Mouse (Mus musculus) stomach, embryonic 14.5 days (tissue): ENCODE data around the gene Cstf1. TPM values are rescaled to one million over a fixed set of nuclear protein-coding genes. Genes with fewer than 3 reads are reported as not detected.

Experiments used
- ATAC-seq: fragments of 200-750 bp; cut with Nextera tagmentation; 2 replicates; pipeline ENCODE4 v1.8.0; 2017; ENCODE audit warnings: low read depth, moderate TSS enrichment; ENCODE audit not compliant: insufficient number of reproducible peaks, insufficient read depth, low FRiP score
- H3K27ac ChIP-seq: fragments of 300-500 bp; sonication (generic); 2 replicates; pipeline ENCODE4 v1.5.1; 2014; ENCODE audit warnings: mild to moderate bottlenecking, low read length, moderate library complexity, mixed read lengths
- H3K27me3 ChIP-seq: fragments of 300-500 bp; sonication (generic); 2 replicates; pipeline ENCODE4 v1.6.1; 2014; ENCODE audit warnings: low read length, control low read depth, mixed read lengths; ENCODE audit not compliant: control insufficient read depth, insufficient read depth
- H3K36me3 ChIP-seq: fragments of 300-500 bp; sonication (generic); 2 replicates; pipeline ENCODE4 v1.6.1; 2014; ENCODE audit warnings: mild to moderate bottlenecking, control low read depth, low read length, moderate library complexity, mixed read lengths; ENCODE audit not compliant: control insufficient read depth, insufficient read depth
- H3K4me1 ChIP-seq: fragments of 300-500 bp; sonication (generic); 2 replicates; pipeline ENCODE4 v1.6.1; 2014; ENCODE audit warnings: low read length, control low read depth, mixed read lengths; ENCODE audit not compliant: control insufficient read depth, insufficient read depth
- H3K4me2 ChIP-seq: fragments of 300-500 bp; sonication (generic); replicated peaks from 2 replicates; pipeline ENCODE4 v1.6.1; 2014; ENCODE audit warnings: low read depth, low read length, control low read depth
- H3K4me3 ChIP-seq: fragments of 300-500 bp; sonication (generic); 2 replicates; pipeline ENCODE4 v1.5.1; 2014; ENCODE audit warnings: low read depth, low read length, control low read depth
- H3K9ac ChIP-seq: fragments of 300-500 bp; sonication (generic); replicated peaks from 2 replicates; pipeline ENCODE4 v1.6.1; 2014; ENCODE audit warnings: low read depth, mild to moderate bottlenecking, control low read depth, low read length, moderate library complexity, mixed read lengths
- H3K9me3 ChIP-seq: fragments of 300-500 bp; sonication (generic); 2 replicates; pipeline ENCODE4 v1.6.1; 2016; ENCODE audit warnings: low read depth, low read length, control low read depth; ENCODE audit not compliant: control insufficient read depth
- WGBS: fragments of 180-500 bp; shearing (Covaris S2); extraction: QIAGEN DNeasy Blood & Tissue Kit; methylation state at CpG from one replicate; pipeline ENCODE4 v1.1.7; 2014; 5-methylcytosine and 5-hydroxymethylcytosine counted together
- polyA plus RNA-seq: library from polyadenylated mRNA; unstranded; fragments of >200 nt; fragmentation: Nextera tagmentation; extraction: Ambion mirVana; gene quantifications from 2 replicates; pipeline ENCODE4 v1.2.1, GENCODE M21; 2014

The Cstf1 gene
- polyA plus RNA-seq, 1 experiment from 2014 or later = 40.0 TPM

- Histone ChIP-seq H3K27me3 (no peaks in the 10 kb centered on the region), H3K9ac (no peak overlapping the region), H3K4me1 (peaks cover 4% of the 10 kb centered on the region; the same call in 1 of the 2 replicates), H3K36me3 (no peaks in the 10 kb centered on the region), H3K4me3 (peak overlapping the region; percentile 53; the same call in 1 of the 2 replicates), H3K4me2 (peak overlapping the region; percentile 39), H3K9me3 (peaks cover 3% of the 10 kb centered on the region; the same call in 1 of the 2 replicates), H3K27ac (peak overlapping the region; percentile 48)
- ATAC-seq = no peak
- WGBS = 32% methylated on average over 5 of the region's 5 CpGs
Measured at GRCm38 (mm10) chr2:172344669-172345068, 25.8 kb upstream of the Cstf1 start.

GRCm38 (mm10) chr2:172345258-172345738 lies 25.2 kb upstream of the Cstf1 start, which contains the start of gene Fam210b:
TSS of gene Fam210b (plus strand) at chr2:172345565.
- H3K9me3 ChIP-seq = peaks cover 3% of the 10 kb centered on the region; the same call in 1 of the 2 replicates
- peak within 1 kb of the TSS; percentile 53 for H3K4me3 ChIP-seq
- H3K9ac ChIP-seq = peak within 1 kb of the TSS; percentile 45; the same call in 1 of the 2 replicates
- H3K4me1 ChIP-seq = peaks cover 4% of the 10 kb centered on the region; the same call in 1 of the 2 replicates
- ATAC-seq = peak; percentile 96
- whole genome bisulfite sequencing = under 1% methylated on average over 34 of the region's 35 CpGs
- H3K36me3 ChIP-seq = no peaks in the 10 kb centered on the region
- peak within 1 kb of the TSS; percentile 48 for H3K27ac ChIP-seq
- H3K4me2 ChIP-seq = peak within 1 kb of the TSS; percentile 98
- H3K27me3 ChIP-seq = no peaks in the 10 kb centered on the region

- H3K27me3 ChIP-seq = no peaks in the 10 kb centered on the region
- H3K36me3 ChIP-seq = no peaks in the 10 kb centered on the region
- peak overlapping the region; percentile 98 for H3K4me2 ChIP-seq
- H3K4me3 ChIP-seq = peak overlapping the region; percentile 53
- peak overlapping the region; percentile 45; the same call in 1 of the 2 replicates for H3K9ac ChIP-seq
- WGBS = 9% methylated on average over 31 of the region's 31 CpGs
- H3K27ac ChIP-seq = no peak overlapping the region
- H3K4me1 ChIP-seq = peaks cover 4% of the 10 kb centered on the region; the same call in 1 of the 2 replicates
- ATAC-seq = no peak
- H3K9me3 ChIP-seq = peaks cover 3% of the 10 kb centered on the region; the same call in 1 of the 2 replicates
Measured at GRCm38 (mm10) chr2:172346034-172346929, 24.2 kb upstream of the Cstf1 start.

DNA sequence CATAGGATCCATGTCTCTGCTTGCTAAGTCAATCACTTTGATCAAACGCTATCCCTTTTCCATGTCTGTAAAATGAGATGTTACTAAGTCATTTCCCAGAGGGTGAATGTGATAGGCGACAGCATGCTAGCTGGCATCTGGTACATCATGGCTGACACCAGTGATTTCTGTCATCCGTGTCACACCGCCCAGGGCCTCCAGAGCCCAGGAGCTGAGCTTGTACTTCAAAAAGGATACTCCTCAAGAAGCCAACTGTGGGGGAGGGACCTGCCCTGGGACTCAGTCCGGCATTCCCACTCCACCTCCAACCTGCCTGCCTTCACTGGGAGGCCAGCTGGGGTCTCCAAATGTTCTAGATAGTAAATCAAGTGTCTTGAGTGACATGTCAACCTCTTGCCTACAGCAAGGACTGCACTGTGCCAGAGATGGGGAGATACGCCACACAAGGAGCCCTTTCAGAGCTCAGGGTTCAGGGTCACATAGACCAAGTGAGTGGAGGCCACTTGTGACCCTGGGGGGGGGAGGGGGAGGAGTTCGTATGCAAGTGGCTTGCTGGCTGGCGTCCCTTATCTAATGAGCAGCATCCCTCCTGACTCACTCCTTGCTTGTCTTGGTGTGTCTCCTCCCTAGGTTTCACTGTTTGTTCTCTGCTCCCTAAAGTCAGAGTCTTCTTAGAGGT lies 23.4 kb upstream of the Cstf1 start:
- Histone ChIP-seq H3K27ac (no peak overlapping the region), H3K4me2 (peak overlapping the region; percentile 98), H3K36me3 (no peaks in the 10 kb centered on the region), H3K9me3 (peaks cover 3% of the 10 kb centered on the region; the same call in 1 of the 2 replicates), H3K4me3 (peak overlapping the region; percentile 53; the same call in 1 of the 2 replicates), H3K27me3 (no peaks in the 10 kb centered on the region), H3K4me1 (peaks cover 4% of the 10 kb centered on the region; the same call in 1 of the 2 replicates), H3K9ac (no peak overlapping the region)
- 65% methylated on average over 8 of the region's 8 CpGs for WGBS
- ATAC-seq = no peak

GRCm38 (mm10) chr2:172348297-172348950 lies 22.1 kb upstream of the Cstf1 start:
- peak overlapping the region; percentile 52; the same call in 1 of the 2 replicates for H3K27ac ChIP-seq
- no peak for ATAC-seq
- no peaks in the 10 kb centered on the region for H3K9me3 ChIP-seq
- H3K4me2 ChIP-seq = no peak overlapping the region
- H3K36me3 ChIP-seq = peaks cover 3% of the 10 kb centered on the region; the same call in 1 of the 2 replicates
- no peak overlapping the region for H3K9ac ChIP-seq
- WGBS = 15% methylated on average over 3 of the region's 3 CpGs
- H3K27me3 ChIP-seq = no peaks in the 10 kb centered on the region
- H3K4me3 ChIP-seq = no peak overlapping the region
- peaks cover 4% of the 10 kb centered on the region; the same call in 1 of the 2 replicates for H3K4me1 ChIP-seq

GRCm38 (mm10) chr2:172349776-172350175 lies 20.7 kb upstream of the Cstf1 start:
- Histone ChIP-seq H3K36me3 (peaks cover 12% of the 10 kb centered on the region), H3K9me3 (no peaks in the 10 kb centered on the region), H3K4me3 (no peak overlapping the region), H3K27me3 (no peaks in the 10 kb centered on the region), H3K4me1 (peaks cover 4% of the 10 kb centered on the region; the same call in 1 of the 2 replicates), H3K27ac (no peak overlapping the region), H3K9ac (no peak overlapping the region), H3K4me2 (no peak overlapping the region)
- ATAC-seq = no peak
- 79% methylated on average over 14 of the region's 14 CpGs for whole genome bisulfite sequencing

GRCm38 (mm10) chr2:172350773-172351172 lies 19.7 kb upstream of the Cstf1 start:
- Histone ChIP-seq H3K27ac (no peak overlapping the region), H3K9ac (no peak overlapping the region), H3K9me3 (no peaks in the 10 kb centered on the region), H3K4me1 (peaks cover 4% of the 10 kb centered on the region; the same call in 1 of the 2 replicates), H3K4me3 (no peak overlapping the region), H3K4me2 (no peak overlapping the region), H3K36me3 (peaks cover 22% of the 10 kb centered on the region), H3K27me3 (no peaks in the 10 kb centered on the region)
- ATAC-seq = no peak
- WGBS = 60% methylated on average over 8 of the region's 8 CpGs
